Mouse (Mus musculus): Measurements from ENCODE around the gene Elmod1.

Elmod1 gene

GRCm38 (mm10) chr9:53910331-53910730 is 64.8 kb downstream of the Elmod1 start:
- DNase-seq (ENCODE audit: low spot score): no peak

- no peak for DNase-seq (ENCODE audit: low spot score)
Measured at GRCm38 (mm10) chr9:53906798-53907197, 68.3 kb downstream of the Elmod1 start.

GRCm38 (mm10) chr9:53905418-53905817 is 69.7 kb downstream of the Elmod1 start:
- no peak for DNase-seq (ENCODE audit: low spot score)

GRCm38 (mm10) chr9:53903215-53903842 is 71.8 kb downstream of the Elmod1 start:
- no peak for DNase-seq (ENCODE audit: low spot score)

- no peak for DNase-seq (ENCODE audit: low spot score)
Measured at GRCm38 (mm10) chr9:53899836-53900235, 75.3 kb downstream of the Elmod1 start.

GRCm38 (mm10) chr9:53895827-53896226 is 79.3 kb downstream of the Elmod1 start:
- no peak for DNase-seq (ENCODE audit: low spot score)

GRCm38 (mm10) chr9:53890075-53890474 is 85.0 kb downstream of the Elmod1 start:
- DNase-seq (ENCODE audit: low spot score): no peak

GRCm38 (mm10) chr9:53883588-53884280 is 91.4 kb downstream of the Elmod1 start:
- DNase-seq (ENCODE audit: low spot score): no peak

GRCm38 (mm10) chr9:53877423-53877822 is 97.7 kb downstream of the Elmod1 start:
- no peak for DNase-seq (ENCODE audit: low spot score)

- no peak for DNase-seq (ENCODE audit: low spot score)
Measured at GRCm38 (mm10) chr9:53873239-53873638, 101.9 kb downstream of the Elmod1 start.

Data from c-Kit-positive CD71-positive TER-119-positive erythroid progenitor cells, embryonic 14.5 days (primary cell).